Mouse (Mus musculus) brain, embryonic 14.5 days (tissue): ENCODE measurements at regions not wholly inside any gene's neighbourhood (a gene's known extent, or its start where the extent isn't known, plus 50 kb on each side); places are given as distances from the start of the nearest gene placed in this dataset.

Source experiments
- DNase-seq: peaks from one replicate; pipeline ENCODE4 v3.0.0-alpha.2; 2011; ENCODE audit warnings: low read depth
- CTCF ChIP-seq: fragments of 200-500 bp; IDR thresholded peaks from 2 replicates; pipeline ENCODE4 v1.5.1; 2012; ENCODE audit warnings: inconsistent platforms, mild to moderate bottlenecking, moderate library complexity, borderline replicate concordance; ENCODE audit not compliant: insufficient read depth, insufficient read length; ENCODE audit errors: extremely low read depth
- POLR2A ChIP-seq: fragments of 200-500 bp; IDR thresholded peaks from 2 replicates; pipeline ENCODE4 v1.6.1; 2012; ENCODE audit warnings: mild to moderate bottlenecking, inconsistent platforms, borderline replicate concordance; ENCODE audit not compliant: poor library complexity, insufficient read depth, insufficient read length, severe bottlenecking; ENCODE audit errors: extremely low read depth

DNA sequence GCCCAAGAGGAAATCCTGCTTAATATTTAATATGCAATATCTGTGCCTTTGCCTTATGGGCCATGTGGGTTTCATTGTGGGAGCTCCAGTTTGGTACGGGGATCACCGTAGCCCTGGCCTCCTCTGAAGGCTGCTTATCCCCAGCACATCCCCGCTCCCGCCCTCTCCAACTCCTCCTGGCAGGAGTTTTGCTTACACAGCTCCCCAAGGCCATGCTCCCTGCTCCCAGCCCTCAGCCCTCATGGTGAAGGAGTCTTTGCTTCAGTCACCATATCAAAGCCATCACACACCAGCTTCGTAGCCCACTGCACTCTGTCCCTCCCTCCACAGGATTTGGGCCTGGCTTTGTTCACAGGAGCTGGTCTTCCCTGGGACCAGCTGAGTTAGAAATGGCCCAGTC, 142.0 kb downstream of the Cdh26 start:
- no peak for DNase-seq
- no peak for TF ChIP-seq CTCF
- no peak for TF ChIP-seq POLR2A

DNA sequence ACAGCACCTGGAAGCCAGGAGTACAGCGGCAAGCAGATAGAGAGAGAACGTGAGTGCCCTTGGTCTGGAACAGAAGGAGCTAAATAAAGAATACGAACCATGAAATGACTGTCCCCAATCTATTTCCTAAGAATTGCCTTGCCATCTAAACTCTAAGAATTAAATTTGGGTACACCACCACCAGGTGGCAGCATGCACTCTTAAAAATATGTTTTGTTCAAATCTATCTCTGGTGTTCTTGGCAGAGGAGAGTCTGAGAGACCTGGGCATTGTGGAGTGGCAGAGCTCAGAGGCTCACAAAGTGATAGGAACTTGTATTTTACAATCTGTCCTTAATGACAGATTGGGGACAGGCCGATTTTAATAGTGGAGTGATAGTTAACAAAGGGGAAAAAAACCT, 144.5 kb downstream of the Cdh26 start:
- TF ChIP-seq POLR2A: no peak
- TF ChIP-seq CTCF: peak; percentile 46; the same call in 1 of the 2 replicates
- peak; percentile 86 for DNase-seq

DNA sequence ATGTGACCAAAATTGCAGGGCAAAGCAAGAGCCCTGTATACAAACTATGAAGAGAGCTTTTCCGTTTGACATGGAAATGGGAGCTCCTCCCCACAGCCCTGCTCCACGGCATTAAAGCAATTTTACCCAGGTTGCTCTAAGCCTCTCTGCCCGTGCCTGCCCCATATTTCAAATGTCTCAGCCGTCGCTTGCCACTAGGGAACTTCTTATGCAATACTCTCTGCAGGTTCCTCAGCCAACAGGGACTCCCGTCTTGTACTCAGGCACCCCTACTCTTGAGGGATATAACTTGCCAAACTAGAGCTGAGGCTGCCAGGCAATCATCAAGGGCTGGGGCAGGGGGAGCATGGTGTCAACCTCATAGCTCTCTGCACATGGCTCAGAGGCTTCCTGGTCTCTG, 145.1 kb downstream of the Cdh26 start:
- DNase-seq: peak; percentile 33
- TF ChIP-seq POLR2A (no peak), CTCF (no peak)

DNA sequence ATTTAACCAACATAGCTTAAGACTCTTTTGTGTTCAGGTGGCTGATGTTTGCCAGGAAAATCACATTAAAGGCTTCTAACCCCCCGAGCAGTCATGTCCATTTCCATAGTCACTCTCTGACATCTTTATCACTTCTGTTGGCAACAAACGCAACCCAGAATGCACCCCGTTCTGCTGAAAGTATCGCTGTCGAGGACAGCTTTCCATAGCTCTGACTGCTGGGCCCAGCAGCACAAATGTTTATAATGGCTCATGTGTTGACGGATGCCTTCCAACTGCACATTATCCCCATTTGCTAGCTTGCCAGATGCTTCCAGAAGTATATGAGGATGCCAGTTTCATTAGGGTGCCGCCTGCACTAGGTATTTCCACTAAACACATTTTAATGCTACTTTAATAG, 145.7 kb downstream of the Cdh26 start:
- TF ChIP-seq CTCF (no peak), POLR2A (no peak)

DNA sequence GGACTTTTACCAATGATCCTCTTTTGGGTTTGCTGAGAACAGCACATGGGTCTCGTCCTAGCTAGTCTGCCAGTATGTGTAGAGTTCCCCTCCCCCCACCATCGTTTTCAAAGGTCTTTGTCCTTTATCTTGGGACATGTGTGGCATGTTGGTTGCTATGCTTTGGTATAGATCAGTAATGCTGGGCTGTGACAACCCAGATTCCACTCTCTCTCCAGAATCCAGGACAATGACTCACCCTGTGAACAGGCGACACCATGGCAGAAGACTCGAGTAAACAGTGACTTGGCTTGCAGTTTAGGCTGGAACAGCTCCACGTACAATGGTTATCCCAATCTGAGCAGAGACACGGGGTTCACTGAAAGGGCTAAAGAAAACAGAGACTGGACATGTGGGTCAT, 149.2 kb downstream of the Cdh26 start:
- no peak for DNase-seq
- TF ChIP-seq POLR2A (no peak), CTCF (no peak)

More for the DNA sequence above, 145.7 kb downstream of the Cdh26 start:
- peak; percentile 35 for DNase-seq

DNA sequence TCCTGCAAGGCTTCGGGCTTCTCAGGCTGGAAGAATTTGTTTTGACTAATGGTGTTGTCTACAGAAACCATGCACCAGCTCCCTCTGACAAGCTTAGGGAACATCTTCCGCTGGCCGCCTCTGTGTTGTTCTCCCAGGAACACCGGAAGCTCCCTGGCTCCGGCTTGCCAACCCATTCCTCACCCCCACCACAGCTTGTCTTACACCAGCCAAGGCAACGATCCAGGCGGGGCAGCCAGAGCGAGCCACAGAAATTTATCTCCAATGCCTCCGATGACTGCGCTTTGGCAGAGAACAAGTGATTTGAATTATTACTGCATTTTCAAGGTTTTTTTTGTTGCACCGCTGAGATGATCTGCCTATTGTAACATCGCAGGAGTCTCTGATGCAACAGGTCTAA, 151.0 kb downstream of the Cdh26 start:
- peak; percentile 33 for DNase-seq
- no peak for TF ChIP-seq POLR2A
- no peak for TF ChIP-seq CTCF

DNA sequence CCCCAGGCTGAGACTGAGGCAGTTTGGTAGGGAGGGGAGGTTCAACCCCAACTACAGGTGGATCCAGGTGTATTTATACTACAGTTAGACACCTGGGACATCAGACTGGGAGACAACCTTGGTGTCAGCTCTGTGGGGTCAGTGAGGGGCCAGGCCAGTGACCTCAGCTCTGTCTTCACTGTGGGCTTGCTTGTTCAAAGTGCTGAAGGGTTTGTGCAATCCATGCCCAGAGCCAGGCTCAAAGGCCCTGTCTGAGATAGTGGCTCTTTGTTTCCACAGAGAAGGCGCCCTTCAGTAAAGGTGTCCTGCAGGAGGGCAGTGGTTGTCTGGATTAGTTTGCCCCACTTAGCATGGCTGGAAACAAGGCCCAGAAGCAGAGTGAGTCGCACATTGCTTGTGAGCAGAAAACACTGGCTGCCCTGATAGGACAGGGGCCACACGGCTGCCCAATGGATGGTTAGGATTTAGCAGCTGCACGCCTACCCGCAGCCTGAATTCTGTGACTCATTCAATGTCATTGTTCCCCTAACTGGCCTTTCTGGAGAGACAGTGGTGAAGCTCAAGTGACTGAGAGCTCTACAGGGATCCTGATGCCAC, 154.7 kb downstream of the Cdh26 start:
- no peak for TF ChIP-seq POLR2A
- no peak for TF ChIP-seq CTCF
- no peak for DNase-seq

DNA sequence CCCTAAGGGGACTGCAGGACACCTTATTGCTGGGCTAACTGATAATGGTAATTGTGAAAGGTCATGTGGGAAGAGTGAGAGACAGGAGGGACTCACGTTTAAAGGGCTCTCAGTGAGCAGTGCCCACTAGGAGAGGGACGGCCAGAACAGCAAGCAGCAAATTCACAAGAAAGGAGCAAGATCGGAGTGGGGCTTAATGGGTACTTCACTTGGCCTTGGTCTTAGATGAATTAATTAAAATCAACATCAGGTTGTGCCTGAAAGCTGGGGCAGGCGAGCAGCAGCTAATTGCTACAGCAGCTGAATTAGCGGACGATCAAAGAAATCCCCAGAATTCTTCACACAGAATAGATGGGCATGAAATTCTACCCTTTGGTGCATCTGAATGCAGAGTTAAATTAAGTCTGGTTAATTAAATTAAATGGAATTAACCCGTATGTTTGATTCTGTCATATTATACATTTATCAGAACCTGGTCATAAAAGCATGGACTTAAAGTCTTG, 156.9 kb downstream of the Cdh26 start:
- no peak for TF ChIP-seq POLR2A
- peak; percentile 78 for DNase-seq

DNA sequence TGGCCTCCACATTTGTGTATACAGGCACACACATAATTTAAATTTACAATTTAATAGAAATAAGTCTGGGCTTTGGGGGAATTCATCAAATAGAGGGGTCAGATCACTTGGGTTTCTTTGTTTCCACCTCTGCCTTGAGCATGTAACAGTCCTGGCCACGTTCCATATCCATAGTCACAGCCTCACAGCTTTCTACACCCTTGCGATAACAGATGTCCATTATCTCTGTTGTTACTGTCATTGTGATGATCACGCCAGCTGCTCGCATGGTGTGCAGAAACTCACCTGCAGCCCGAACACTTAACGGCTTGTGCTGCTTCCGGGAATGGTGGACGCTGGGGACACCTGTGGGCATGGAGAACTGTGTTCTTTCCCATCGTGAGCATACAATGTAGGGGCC, 163.4 kb downstream of the Cdh26 start:
- peak; percentile 80 for DNase-seq
- no peak for TF ChIP-seq POLR2A
- TF ChIP-seq CTCF: no peak

DNA sequence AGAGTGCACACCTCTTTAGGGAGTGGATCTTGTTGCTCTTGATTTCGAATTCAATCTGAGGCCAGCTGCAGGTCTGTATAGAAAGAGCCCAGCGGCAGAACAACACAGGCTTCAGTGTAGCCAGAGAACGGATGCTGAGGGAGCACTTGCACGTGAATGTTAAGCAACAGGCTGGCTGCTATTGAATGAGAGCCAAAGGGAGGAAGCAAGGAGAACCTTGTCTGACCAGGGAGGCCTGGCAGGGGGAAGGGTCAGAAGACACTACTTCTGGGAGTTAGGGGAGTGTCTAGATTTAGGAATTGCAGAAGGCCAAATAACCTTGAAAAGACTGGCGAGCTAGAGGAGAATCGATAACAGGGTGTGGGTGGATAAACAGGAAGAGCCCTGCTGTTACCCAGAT, 163.8 kb downstream of the Cdh26 start:
- DNase-seq: peak; percentile 74
- TF ChIP-seq CTCF: no peak
- TF ChIP-seq POLR2A: no peak

DNA sequence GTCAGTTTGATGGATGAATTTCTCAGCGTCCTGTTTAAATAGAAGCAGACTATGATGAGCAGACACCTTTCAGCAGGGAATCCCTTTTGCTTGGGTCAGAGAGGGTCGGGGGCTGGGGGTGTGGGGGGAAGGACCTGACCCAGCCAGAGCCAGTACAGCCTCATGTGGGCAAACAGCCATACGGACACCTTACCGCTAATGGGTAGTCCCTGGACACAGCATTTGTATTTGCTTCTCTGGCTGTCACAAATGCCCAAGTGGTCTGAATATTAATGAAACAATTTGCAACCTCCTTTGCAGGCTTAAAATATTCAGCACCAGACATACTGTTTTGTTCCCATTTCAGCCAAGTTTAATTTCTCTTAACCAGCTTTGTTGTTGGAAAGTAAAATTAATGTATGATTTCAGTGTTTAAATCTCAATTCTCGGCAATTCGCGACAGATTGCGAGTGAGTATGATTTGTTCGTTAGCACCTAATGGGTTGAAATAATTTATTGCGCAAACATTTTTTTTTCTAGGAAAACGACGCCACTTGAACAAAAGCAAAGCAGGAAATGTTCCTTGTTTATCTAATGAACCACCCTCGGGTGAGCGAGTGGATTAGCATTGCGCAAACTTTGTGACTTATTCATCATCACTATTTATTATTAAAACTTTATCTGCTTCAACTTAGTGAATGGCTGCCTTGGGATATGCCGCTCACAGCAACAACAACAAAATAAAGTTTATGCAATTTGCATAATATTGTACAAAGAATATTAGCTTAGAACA, 166.2 kb downstream of the Cdh26 start:
- no peak for TF ChIP-seq POLR2A
- TF ChIP-seq CTCF: no peak
- DNase-seq: peak; percentile 74

DNA sequence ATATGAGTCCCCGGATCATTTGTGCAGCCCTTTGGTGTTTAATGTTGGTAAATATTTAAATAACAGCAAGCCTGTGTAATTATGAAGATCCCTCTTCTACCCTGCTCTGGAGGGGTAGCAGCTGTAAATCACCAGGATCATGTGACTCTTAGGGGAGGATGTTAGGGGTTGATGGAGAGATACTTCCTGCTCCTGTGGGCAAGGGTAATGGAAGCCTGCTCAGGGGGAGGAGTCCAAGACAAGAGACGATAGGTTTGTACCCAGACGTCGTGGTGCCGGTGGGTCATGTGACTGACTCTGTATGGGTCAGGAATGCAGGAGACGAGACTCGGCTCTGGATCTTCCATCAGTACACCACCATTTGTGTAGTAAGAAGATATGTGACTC, 166.7 kb downstream of the Cdh26 start:
- DNase-seq: no peak
- TF ChIP-seq POLR2A: no peak
- no peak for TF ChIP-seq CTCF
